Mouse (Mus musculus): ENCODE measurements around the gene Frat2.

DNA sequence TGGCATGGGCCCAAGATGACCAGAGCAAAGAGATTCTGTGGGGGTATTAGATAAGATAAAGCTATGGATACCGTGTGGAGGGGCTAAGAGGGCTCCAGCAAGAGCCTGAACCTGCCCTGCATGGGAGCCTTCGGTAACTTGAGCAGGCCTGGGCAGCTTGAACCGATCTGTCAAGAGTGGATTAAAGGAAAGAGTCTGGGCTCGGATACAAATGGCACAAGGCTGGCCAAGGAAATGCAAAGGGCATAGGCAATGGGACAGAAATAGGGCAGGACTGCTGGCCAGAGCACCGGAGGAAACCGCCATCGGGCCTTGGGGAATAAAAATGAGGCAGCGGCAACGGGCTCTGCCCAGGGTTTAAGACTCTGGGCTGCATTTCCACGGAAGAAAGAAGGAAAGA is 30.6 kb downstream of the Frat2 start:
- TF ChIP-seq POLR2A (IDR thresholded peaks at IDR 0.05; ENCODE audit: low read depth, low read length), result no peak
- TF ChIP-seq CTCF (IDR thresholded peaks at IDR 0.05; ENCODE audit: extremely low read depth, insufficient read length, insufficient replicate concordance, low read depth, low read length), result no peak
